Mouse (Mus musculus) T-helper 17 cell (primary cell): ENCODE measurements around the gene Gm21970.

Experiments used
- in situ Hi-C, 2 experiments: fragments of 300-600 bp; cut with MboI, MseI; formaldehyde crosslinking; loops; 1 replicate in 1 of 2; 2 replicates in 1 of 2; pipeline ENCODE4 v1.15.1; 2025; ENCODE audit warnings: high pct_unique_total_duplicates in 2 of 2

Gm21970 gene

GRCm38 (mm10) chr16:91461066-91461638, 69.6 kb downstream of the Gm21970 start:
- in situ Hi-C loops: no loop called here

- in situ Hi-C loops: no loop called here
These were observed 70.3 kb downstream of the Gm21970 start for GRCm38 (mm10) chr16:91461773-91462181.

GRCm38 (mm10) chr16:91462644-91463043, 71.1 kb downstream of the Gm21970 start:
- in situ Hi-C loops: no loop called here

- in situ Hi-C loops: no loop called here
These were observed 71.9 kb downstream of the Gm21970 start for GRCm38 (mm10) chr16:91463400-91463799.

GRCm38 (mm10) chr16:91463836-91464400, 72.4 kb downstream of the Gm21970 start:
- in situ Hi-C loops: no loop called here

- in situ Hi-C loops: no loop called here
These were observed 73.3 kb downstream of the Gm21970 start for GRCm38 (mm10) chr16:91464594-91465504.

GRCm38 (mm10) chr16:91465505-91466240, 74.2 kb downstream of the Gm21970 start:
- in situ Hi-C loops: no loop called here

- in situ Hi-C loops: no loop called here
These were observed 75.0 kb downstream of the Gm21970 start for GRCm38 (mm10) chr16:91466566-91466965.
